Mouse (Mus musculus) intestine, embryonic 14.5 days (tissue): ENCODE data around the gene Cpe. TPM values are rescaled to one million over a fixed set of nuclear protein-coding genes. Genes with fewer than 3 reads are reported as not detected.
"Not testable (repeated sequence)": the region's sequence is repeated elsewhere in the genome, so short reads cannot be mapped to it uniquely, and the experiment has no call there.

Experiments used
- ATAC-seq: fragments of 200-750 bp; cut with Nextera tagmentation; replicated peaks from 2 replicates; pipeline ENCODE4 v1.8.0; 2017; ENCODE audit warnings: low read depth, moderate number of reproducible peaks, moderate TSS enrichment, moderate library complexity; ENCODE audit not compliant: low FRiP score, low TSS enrichment
- DNase-seq: peaks from one replicate; pipeline ENCODE4 v3.0.0-alpha.2; 2018; ENCODE audit warnings: low spot score
- H3K27ac ChIP-seq: fragments of 300-500 bp; sonication (generic); 2 replicates; pipeline ENCODE4 v1.5.1; 2014; ENCODE audit warnings: low read depth, mild to moderate bottlenecking, control low read depth
- H3K27me3 ChIP-seq: fragments of 300-500 bp; sonication (generic); replicated peaks from 2 replicates; pipeline ENCODE4 v1.6.1; 2014; ENCODE audit warnings: low read length, control low read depth; ENCODE audit not compliant: control insufficient read depth, insufficient read depth
- H3K36me3 ChIP-seq: fragments of 300-500 bp; sonication (generic); 2 replicates; pipeline ENCODE4 v1.6.1; 2014; ENCODE audit warnings: low read length, control low read depth; ENCODE audit not compliant: control insufficient read depth, insufficient read depth
- H3K4me1 ChIP-seq: fragments of 300-500 bp; sonication (generic); replicated peaks from 2 replicates; pipeline ENCODE4 v1.6.1; 2014; ENCODE audit warnings: low read length, control low read depth, mixed read lengths; ENCODE audit not compliant: control insufficient read depth, insufficient read depth
- H3K4me2 ChIP-seq: fragments of 300-500 bp; sonication (generic); 2 replicates; pipeline ENCODE4 v1.6.1; 2014; ENCODE audit warnings: low read length
- H3K4me3 ChIP-seq: fragments of 300-500 bp; sonication (generic); 2 replicates; pipeline ENCODE4 v1.5.1; 2014; ENCODE audit warnings: low read depth, low read length, control low read depth, mixed read lengths
- H3K9ac ChIP-seq: fragments of 300-500 bp; sonication (generic); 2 replicates; pipeline ENCODE4 v1.6.1; 2014; ENCODE audit warnings: mild to moderate bottlenecking, low read length
- H3K9me3 ChIP-seq: fragments of 300-500 bp; sonication (generic); 2 replicates; pipeline ENCODE4 v1.6.1; 2016; ENCODE audit warnings: low read length, control low read depth; ENCODE audit not compliant: control insufficient read depth
- WGBS: fragments of 180-500 bp; shearing (Covaris S2); extraction: QIAGEN DNeasy Blood & Tissue Kit; methylation state at CpG from one replicate; pipeline ENCODE4 v1.1.7; 2014; 5-methylcytosine and 5-hydroxymethylcytosine counted together
- polyA plus RNA-seq: library from polyadenylated mRNA; unstranded; fragments of >200 nt; fragmentation: Nextera tagmentation; extraction: Ambion mirVana; gene quantifications from 2 replicates; pipeline ENCODE4 v1.2.1, GENCODE M21; 2014

The Cpe gene
- polyA plus RNA-seq, 1 experiment from 2014 or later: 204 TPM

DNA sequence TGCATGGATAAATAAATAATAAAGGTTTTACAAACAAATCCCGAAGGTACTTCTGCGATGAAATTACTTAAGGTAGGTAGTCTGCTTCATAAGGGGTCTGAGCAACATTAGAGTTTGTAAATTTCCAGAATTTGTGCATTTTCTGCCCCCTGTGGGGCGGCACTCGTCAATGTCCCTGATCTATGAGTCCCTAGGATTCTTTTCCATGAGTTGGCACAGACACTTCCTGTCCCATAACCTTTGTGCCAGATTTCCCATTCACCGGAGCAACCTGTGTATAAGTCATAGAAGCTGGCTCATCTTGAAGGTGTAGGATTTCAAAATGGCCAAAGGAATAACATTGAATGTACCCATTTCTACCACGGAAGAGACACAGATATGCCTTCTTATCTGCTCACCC, 2.5 kb downstream of the Cpe start:
- Histone ChIP-seq H3K4me2 (no peak overlapping the region), H3K27ac (no peak overlapping the region), H3K4me3 (no peak overlapping the region), H3K4me1 (no peaks in the 10 kb centered on the region; the same call in 1 of the 2 replicates), H3K9ac (no peak overlapping the region), H3K27me3 (no peaks in the 10 kb centered on the region), H3K9me3 (no peaks in the 10 kb centered on the region), H3K36me3 (no peaks in the 10 kb centered on the region)
- WGBS: 69% methylated on average over 6 of the region's 6 CpGs
- DNase-seq (no peak), ATAC-seq (no peak)

DNA sequence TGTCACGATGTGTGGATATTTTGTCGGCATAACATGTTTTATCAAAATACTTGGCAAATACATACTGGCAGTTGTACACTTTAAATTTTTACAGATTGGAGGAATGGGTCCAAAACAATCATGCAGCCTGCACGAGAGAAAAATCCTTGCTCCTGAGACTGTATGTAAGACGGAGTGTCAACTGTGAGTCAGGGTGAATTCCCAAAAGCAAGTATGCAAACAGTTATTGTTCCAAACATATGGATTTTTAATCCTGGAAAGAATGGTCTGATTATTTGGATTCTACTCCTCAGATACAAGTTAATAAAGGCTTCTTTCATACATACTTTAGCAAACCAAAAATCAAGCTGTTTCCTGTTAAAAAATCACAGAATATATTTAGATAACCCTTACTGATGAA, 4.1 kb downstream of the Cpe start:
- WGBS: 75% methylated on average over 4 of the region's 4 CpGs
- no peak for ATAC-seq
- no peaks in the 10 kb centered on the region; the same call in 1 of the 2 replicates for H3K4me1 ChIP-seq

DNA sequence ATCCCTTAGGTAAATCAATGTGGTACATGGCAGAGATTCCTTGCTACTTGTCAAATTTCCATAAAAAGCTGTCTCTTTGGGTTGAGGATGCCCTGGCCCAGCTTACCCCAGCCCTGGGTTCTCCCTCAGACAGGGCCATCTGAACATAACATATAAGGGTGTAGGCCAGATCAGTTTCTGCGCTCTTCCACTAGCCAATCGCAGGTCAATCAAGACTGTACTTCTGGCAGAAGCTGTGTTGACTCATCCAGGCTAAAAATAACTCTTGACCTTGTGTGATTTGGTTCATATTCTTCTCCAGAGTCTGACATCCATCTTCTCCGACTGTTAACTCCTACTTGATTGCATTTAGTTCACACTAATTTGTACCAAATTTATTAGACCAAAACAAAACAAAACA, 4.7 kb downstream of the Cpe start:
- H3K36me3 ChIP-seq: no peaks in the 10 kb centered on the region
- H3K27ac ChIP-seq: no peak overlapping the region
- H3K27me3 ChIP-seq: no peaks in the 10 kb centered on the region
- no peaks in the 10 kb centered on the region; the same call in 1 of the 2 replicates for H3K4me1 ChIP-seq
- H3K9ac ChIP-seq: no peak overlapping the region
- no peaks in the 10 kb centered on the region for H3K9me3 ChIP-seq
- ATAC-seq: no peak
- no peak overlapping the region for H3K4me2 ChIP-seq
- WGBS: 59% methylated on average over 3 of the region's 3 CpGs
- H3K4me3 ChIP-seq: no peak overlapping the region
- no peak for DNase-seq

More for the DNA sequence above, 4.1 kb downstream of the Cpe start:
- H3K27me3 ChIP-seq: no peaks in the 10 kb centered on the region
- no peak for DNase-seq
- no peak overlapping the region for H3K4me2 ChIP-seq
- H3K27ac ChIP-seq: no peak overlapping the region
- no peak overlapping the region for H3K9ac ChIP-seq
- H3K4me3 ChIP-seq: no peak overlapping the region
- no peaks in the 10 kb centered on the region for H3K36me3 ChIP-seq
- no peaks in the 10 kb centered on the region for H3K9me3 ChIP-seq

DNA sequence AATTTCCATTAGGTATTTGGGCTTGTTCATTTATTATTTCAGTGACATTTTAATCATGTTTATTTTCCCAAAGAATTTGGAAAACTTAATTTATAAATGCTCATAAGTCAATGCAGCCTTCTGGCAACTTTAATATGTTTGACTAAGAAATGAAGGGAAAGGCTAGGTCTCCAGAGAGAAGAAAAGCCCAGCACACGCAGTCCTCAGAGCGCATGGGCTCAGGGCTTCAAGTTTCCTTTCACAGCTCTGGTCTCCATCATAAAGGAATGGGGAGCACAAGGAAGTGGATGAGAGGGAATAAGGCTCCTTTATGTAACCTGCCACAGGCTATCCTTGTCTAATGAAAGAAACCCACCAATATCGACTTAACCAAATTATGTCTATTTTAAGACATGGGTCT, 10.4 kb downstream of the Cpe start:
- H3K36me3 ChIP-seq: no peaks in the 10 kb centered on the region
- H3K9me3 ChIP-seq: no peaks in the 10 kb centered on the region
- no peak overlapping the region for H3K27ac ChIP-seq
- 62% methylated on average over 3 of the region's 3 CpGs for WGBS
- no peaks in the 10 kb centered on the region for H3K27me3 ChIP-seq
- ATAC-seq (no peak), DNase-seq (no peak)
- no peak overlapping the region for H3K9ac ChIP-seq
- H3K4me3 ChIP-seq: no peak overlapping the region
- no peak overlapping the region for H3K4me2 ChIP-seq
- H3K4me1 ChIP-seq: no peaks in the 10 kb centered on the region

DNA sequence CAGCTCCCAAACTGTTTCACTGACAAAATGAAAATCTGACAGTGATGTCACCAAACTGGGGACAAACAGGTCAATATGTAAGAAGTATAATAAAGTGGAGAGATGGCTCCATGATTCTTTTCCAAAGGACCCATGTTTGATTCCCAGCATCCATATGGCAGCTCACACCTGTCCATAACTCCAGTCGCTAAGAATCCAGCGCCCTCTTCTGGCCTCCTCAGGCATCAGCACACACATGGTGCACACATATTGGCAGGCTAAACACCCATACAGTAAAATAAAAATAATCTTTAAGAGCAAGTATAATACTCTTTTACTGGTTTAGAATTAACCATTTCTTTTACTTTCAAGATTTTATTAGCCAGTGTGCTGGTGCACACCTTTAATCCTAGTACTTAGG, 16.5 kb downstream of the Cpe start:
- Histone ChIP-seq H3K27me3 (no peaks in the 10 kb centered on the region), H3K27ac (no peak overlapping the region), H3K4me2 (no peak overlapping the region), H3K4me1 (no peaks in the 10 kb centered on the region; the same call in none of the 2 replicates), H3K4me3 (no peak overlapping the region), H3K36me3 (no peaks in the 10 kb centered on the region), H3K9me3 (no peaks in the 10 kb centered on the region), H3K9ac (no peak overlapping the region)
- DNase-seq (no peak), ATAC-seq (no peak)
- WGBS: 83% methylated on average over 2 of the region's 2 CpGs

DNA sequence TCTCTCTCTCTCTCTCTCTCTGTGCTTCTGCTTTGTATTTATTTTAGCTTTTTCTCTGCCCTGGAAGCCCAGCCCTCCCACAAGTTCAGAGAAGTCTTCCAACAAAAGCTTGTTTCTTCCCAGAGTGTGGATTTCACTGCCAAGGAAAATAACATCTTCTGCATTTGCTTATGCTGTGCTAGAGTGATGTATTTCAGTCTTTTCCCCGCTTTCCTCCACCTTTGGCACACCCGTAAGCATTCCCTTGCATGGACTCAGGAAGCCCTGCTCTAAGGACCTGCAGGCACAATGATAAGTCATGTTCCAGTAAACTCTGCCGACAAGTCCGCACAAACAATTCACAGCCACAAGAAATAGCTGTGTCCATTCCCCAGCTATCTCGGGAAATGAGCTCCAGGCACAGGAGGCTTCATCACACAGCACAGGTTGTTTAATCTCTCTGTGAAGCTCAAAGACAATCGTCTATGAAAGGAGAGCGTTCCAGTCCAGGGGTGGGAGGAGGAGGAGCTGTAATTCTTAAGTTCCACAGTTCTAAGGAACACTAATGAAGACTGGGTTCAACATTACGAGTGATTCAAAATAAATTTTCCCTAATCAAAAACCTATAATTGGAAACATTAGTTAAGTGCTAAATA, 17.8 kb downstream of the Cpe start:
- H3K9me3 ChIP-seq: no peaks in the 10 kb centered on the region
- ATAC-seq (peak; percentile 72), DNase-seq (peak; percentile 56)
- no peaks in the 10 kb centered on the region for H3K27me3 ChIP-seq
- no peak overlapping the region for H3K9ac ChIP-seq
- H3K4me2 ChIP-seq: peak overlapping the region; percentile 32
- no peaks in the 10 kb centered on the region for H3K36me3 ChIP-seq
- no peaks in the 10 kb centered on the region; the same call in none of the 2 replicates for H3K4me1 ChIP-seq
- no peak overlapping the region for H3K4me3 ChIP-seq
- peak overlapping the region; percentile 57 for H3K27ac ChIP-seq
- 26% methylated on average over 8 of the region's 8 CpGs for WGBS

DNA sequence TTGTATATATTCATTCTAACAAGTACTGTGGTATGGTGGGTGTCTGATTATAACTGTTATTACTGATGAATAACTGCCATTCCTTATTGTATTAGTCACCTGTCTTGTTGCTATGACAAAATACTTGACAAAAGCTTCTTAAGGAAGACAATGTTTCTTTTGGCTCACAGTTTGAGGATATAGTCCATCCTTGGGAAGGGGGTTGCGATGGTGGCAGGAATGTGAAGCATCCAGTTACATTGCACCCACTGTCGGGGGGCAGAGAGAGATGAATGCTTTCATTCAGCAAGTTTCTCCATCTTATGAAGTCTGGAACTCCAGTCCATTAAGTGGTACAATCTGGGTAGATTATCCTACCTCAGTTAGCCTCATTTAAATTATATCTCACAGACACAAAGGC, 19.9 kb downstream of the Cpe start:
- no peak overlapping the region for H3K9ac ChIP-seq
- no peak overlapping the region for H3K4me3 ChIP-seq
- no peaks in the 10 kb centered on the region for H3K9me3 ChIP-seq
- H3K27ac ChIP-seq: no peak overlapping the region
- no peak overlapping the region for H3K4me2 ChIP-seq
- H3K27me3 ChIP-seq: no peaks in the 10 kb centered on the region
- H3K36me3 ChIP-seq: no peaks in the 10 kb centered on the region
- 72% methylated on average over 2 of the region's 2 CpGs for WGBS
- H3K4me1 ChIP-seq: no peaks in the 10 kb centered on the region; the same call in none of the 2 replicates
- ATAC-seq (no peak), DNase-seq (no peak)

DNA sequence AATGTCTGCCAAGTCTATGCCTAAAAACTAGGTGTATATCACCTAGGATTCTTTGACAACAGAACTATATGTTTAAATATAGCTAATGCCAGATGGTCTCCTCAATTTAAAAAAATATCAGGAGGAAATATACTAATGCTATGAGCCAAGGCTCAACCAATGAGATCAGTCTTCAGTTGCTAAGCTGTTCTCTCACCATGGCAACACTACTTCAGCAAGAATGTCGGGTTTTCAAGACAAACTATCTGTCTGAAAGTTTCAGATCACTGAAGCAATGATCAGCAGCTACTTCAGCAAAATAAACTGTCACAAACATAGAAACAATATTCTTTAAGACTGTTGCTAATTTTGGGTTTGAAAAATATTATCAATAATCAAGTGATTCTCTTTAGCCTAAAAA, 20.9 kb downstream of the Cpe start:
- no peak overlapping the region for H3K9ac ChIP-seq
- H3K36me3 ChIP-seq: no peaks in the 10 kb centered on the region
- H3K4me3 ChIP-seq: no peak overlapping the region
- H3K4me1 ChIP-seq: no peaks in the 10 kb centered on the region; the same call in none of the 2 replicates
- H3K27me3 ChIP-seq: no peaks in the 10 kb centered on the region
- DNase-seq: no peak
- H3K4me2 ChIP-seq: no peak overlapping the region
- 15% methylated on average over 1 of the region's 1 CpGs for WGBS
- ATAC-seq: no peak
- H3K27ac ChIP-seq: no peak overlapping the region
- no peaks in the 10 kb centered on the region for H3K9me3 ChIP-seq

DNA sequence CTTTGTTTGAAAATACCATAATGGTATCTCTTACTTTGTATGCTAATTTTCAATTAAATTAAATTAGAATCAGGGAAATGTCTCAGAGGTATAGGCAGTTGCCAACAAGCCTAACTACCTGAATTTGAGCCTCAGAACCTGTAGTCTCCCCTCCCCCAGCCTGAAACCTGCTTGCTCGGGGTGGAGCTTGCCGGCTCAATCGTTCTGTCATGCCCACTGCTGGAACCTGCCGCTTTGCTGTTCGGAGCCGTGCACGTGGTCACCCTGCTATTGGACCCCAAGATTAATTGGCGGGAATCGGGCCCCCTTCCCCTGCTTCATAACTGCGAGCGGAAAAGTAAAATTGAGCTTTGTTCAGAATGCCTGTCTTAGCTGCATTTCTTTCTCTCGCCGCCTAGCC, 26.5 kb downstream of the Cpe start:
- not testable (repeated sequence) for H3K27ac ChIP-seq, H3K27me3 ChIP-seq, H3K9me3 ChIP-seq, H3K36me3 ChIP-seq, ATAC-seq, H3K9ac ChIP-seq, H3K4me1 ChIP-seq, DNase-seq, H3K4me3 ChIP-seq, H3K4me2 ChIP-seq
- 60% methylated on average over 13 of the region's 13 CpGs for WGBS
